Mouse (Mus musculus) left cerebral cortex, adult 2 months (tissue): ENCODE measurements at regions not wholly inside any gene's neighbourhood (a gene's known extent, or its start where the extent isn't known, plus 50 kb on each side); places are given as distances from the start of the nearest gene placed in this dataset.

ENCODE experiments used
- DNase-seq, 2 experiments: peaks; one replicate each; pipeline ENCODE4 v3.0.0; 2021 to 2022; ENCODE audit warnings: low spot score in 2 of 2, mixed read lengths in 1 of 2; ENCODE audit errors: extremely low spot score in 1 of 2
- H3K27ac ChIP-seq: fragments of 200-600 bp; 2 replicates; pipeline ENCODE4 v1.8.1; 2022
- H3K4me3 ChIP-seq: fragments of 200-600 bp; 2 replicates; pipeline ENCODE4 v1.8.1; 2022
- CTCF ChIP-seq: fragments of 200-600 bp; IDR thresholded peaks from 2 replicates; pipeline ENCODE4 v1.8.1; 2022; ENCODE audit warnings: antibody characterized with exemption, mild to moderate bottlenecking, moderate library complexity
- intact Hi-C: fragments of 180-260 bp; cut with DNase I; formaldehyde crosslinking; loops from one replicate; pipeline ENCODE4 v1.15.1; 2025

GRCm38 (mm10) chr3:41857446-41857845, 115.0 kb downstream of the D3Ertd751e start:
- intact Hi-C loops, result no loop called here
- no peak for TF ChIP-seq CTCF

GRCm38 (mm10) chr3:41862674-41863073, 120.3 kb downstream of the D3Ertd751e start:
- TF ChIP-seq CTCF, result peak; percentile 17; the same call in 1 of the 2 replicates
- DNase-seq, result no peak
- Histone ChIP-seq H3K27ac (no peak overlapping the region), H3K4me3 (no peak overlapping the region)
- intact Hi-C loops, result no loop called here

More at GRCm38 (mm10) chr3:41857446-41857845, 115.0 kb downstream of the D3Ertd751e start:
- Histone ChIP-seq H3K27ac (no peak overlapping the region), H3K4me3 (no peak overlapping the region)
- DNase-seq, result no peak

GRCm38 (mm10) chr3:41908952-41909351, 166.5 kb downstream of the D3Ertd751e start:
- intact Hi-C loops, result no loop called here
- no peak for DNase-seq
- TF ChIP-seq CTCF, result no peak
- Histone ChIP-seq H3K4me3 (no peak overlapping the region), H3K27ac (no peak overlapping the region)

- intact Hi-C loops, result no loop called here
- Histone ChIP-seq H3K4me3 (no peak overlapping the region), H3K27ac (no peak overlapping the region)
- no peak for DNase-seq
- TF ChIP-seq CTCF, result no peak
These were observed 170.8 kb downstream of the D3Ertd751e start for GRCm38 (mm10) chr3:41913190-41913589.

- H3K4me3 ChIP-seq, result no peak overlapping the region
- DNase-seq, result peak in 1 of 2 experiments; percentile 21
- TF ChIP-seq CTCF, result peak; percentile 54
- no peak overlapping the region for H3K27ac ChIP-seq
- intact Hi-C loops, result no loop called here
These were observed 197.4 kb downstream of the D3Ertd751e start for GRCm38 (mm10) chr3:41939843-41940242.

GRCm38 (mm10) chr3:41942964-41943363, 200.6 kb downstream of the D3Ertd751e start:
- TF ChIP-seq CTCF, result no peak
- H3K27ac ChIP-seq, result no peak overlapping the region
- intact Hi-C loops, result no loop called here

GRCm38 (mm10) chr3:41949404-41949803, 207.0 kb downstream of the D3Ertd751e start:
- Histone ChIP-seq H3K27ac (no peak overlapping the region), H3K4me3 (no peak overlapping the region)
- no peak for DNase-seq
- TF ChIP-seq CTCF, result no peak
- intact Hi-C loops, result no loop called here

More at GRCm38 (mm10) chr3:41942964-41943363, 200.6 kb downstream of the D3Ertd751e start:
- DNase-seq, result no peak
- no peak overlapping the region for H3K4me3 ChIP-seq

GRCm38 (mm10) chr3:41957385-41957784, 215.0 kb downstream of the D3Ertd751e start:
- intact Hi-C loops, result no loop called here
- no peak for DNase-seq
- H3K4me3 ChIP-seq, result no peak overlapping the region
- no peak for TF ChIP-seq CTCF
- no peak overlapping the region for H3K27ac ChIP-seq

GRCm38 (mm10) chr3:41960209-41960608, 217.8 kb downstream of the D3Ertd751e start:
- no peak overlapping the region for H3K27ac ChIP-seq
- TF ChIP-seq CTCF, result no peak
- intact Hi-C loops, result no loop called here
- DNase-seq, result no peak
- no peak overlapping the region for H3K4me3 ChIP-seq

- Histone ChIP-seq H3K4me3 (no peak overlapping the region), H3K27ac (no peak overlapping the region)
- no peak for DNase-seq
- no peak for TF ChIP-seq CTCF
- intact Hi-C loops, result no loop called here
These were observed 220.5 kb downstream of the D3Ertd751e start for GRCm38 (mm10) chr3:41962923-41963322.

GRCm38 (mm10) chr3:42006672-42007265, 264.4 kb downstream of the D3Ertd751e start:
- H3K4me3 ChIP-seq, result no peak overlapping the region
- no peak for DNase-seq
- TF ChIP-seq CTCF, result no peak

GRCm38 (mm10) chr3:42023187-42023586, 280.8 kb downstream of the D3Ertd751e start:
- intact Hi-C loops, result no loop called here
- TF ChIP-seq CTCF, result no peak
- H3K4me3 ChIP-seq, result no peak overlapping the region
- no peak overlapping the region for H3K27ac ChIP-seq
- DNase-seq, result no peak

More at GRCm38 (mm10) chr3:42006672-42007265, 264.4 kb downstream of the D3Ertd751e start:
- H3K27ac ChIP-seq, result no peak overlapping the region
- intact Hi-C loops, result no loop called here

GRCm38 (mm10) chr3:42039632-42040031, 297.2 kb downstream of the D3Ertd751e start:
- H3K27ac ChIP-seq, result no peak overlapping the region
- no peak for DNase-seq
- intact Hi-C loops, result no loop called here
- TF ChIP-seq CTCF, result no peak
- H3K4me3 ChIP-seq, result no peak overlapping the region
